Mouse (Mus musculus): ENCODE results near the gene Med13l. TPM values are rescaled to one million over a fixed set of nuclear protein-coding genes. Genes with fewer than 3 reads are reported as not detected.
A peak's percentile ranks its signal among the peaks of the same experiment; 100 is the strongest.

Gene Med13l
- polyA plus RNA-seq, 1 experiment from 2014 or later: 11.2 TPM

DNA sequence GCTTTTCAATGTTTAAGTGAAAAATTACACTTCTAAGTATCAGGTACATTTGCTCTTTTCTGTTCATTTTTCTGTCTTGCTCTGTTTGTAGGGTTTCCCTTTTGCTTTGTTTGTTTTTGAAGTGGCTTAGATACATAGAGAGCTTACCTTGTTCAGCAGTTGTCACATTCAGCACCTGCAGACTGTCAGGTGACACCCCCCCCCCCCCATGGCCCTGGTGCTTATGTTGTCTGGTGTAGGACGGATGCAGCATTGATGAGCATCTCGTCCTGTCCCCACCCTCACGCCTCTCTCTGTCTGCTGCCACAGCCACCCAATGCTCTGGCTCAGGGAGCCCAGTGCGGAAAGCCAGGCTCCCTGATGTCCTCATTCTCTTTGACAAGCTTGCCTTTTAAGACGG lies 101.3 kb downstream of the Med13l start:
- H3K4me1 ChIP-seq: peaks cover 30% of the 10 kb centered on the region
- 76% methylated on average over 5 of the region's 5 CpGs for WGBS
- H3K9me3 ChIP-seq: no peaks in the 10 kb centered on the region

DNA sequence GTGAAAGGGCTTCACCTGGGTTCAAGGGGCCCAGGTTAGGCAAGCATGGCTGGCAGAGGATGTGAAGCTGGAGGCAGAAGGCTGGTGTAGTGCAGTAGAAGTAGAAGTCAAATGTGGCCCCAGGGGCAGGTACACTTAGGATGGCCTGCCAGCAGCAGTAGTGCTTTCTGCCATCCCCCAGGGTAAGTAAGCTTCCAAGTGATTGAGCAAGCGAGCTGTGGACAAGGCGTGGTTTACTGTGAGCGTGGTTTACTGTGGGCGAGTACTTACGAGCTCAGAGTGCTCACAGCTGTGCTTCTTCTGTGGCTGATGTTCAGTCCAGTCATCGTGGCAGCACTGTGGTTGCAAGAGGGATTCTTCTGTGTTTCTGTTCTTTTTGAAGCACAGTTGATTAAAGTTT lies 103.5 kb downstream of the Med13l start:
- Histone ChIP-seq H3K4me3 (no peak overlapping the region), H3K27me3 (ENCODE audit: poor library complexity, severe bottlenecking) (peaks cover 20% of the 10 kb centered on the region; the same call in 1 of the 2 replicates), H3K9me3 (no peaks in the 10 kb centered on the region), H3K27ac (no peak overlapping the region), H3K36me3 (replicated peaks) (peaks cover 4% of the 10 kb centered on the region), H3K4me1 (peaks cover 47% of the 10 kb centered on the region)
- WGBS: 89% methylated on average over 6 of the region's 6 CpGs
- no peak for DNase-seq (ENCODE audit: extremely low spot score, low spot score)

More for the DNA sequence above, 101.3 kb downstream of the Med13l start:
- H3K36me3 ChIP-seq (replicated peaks): peaks cover 4% of the 10 kb centered on the region
- H3K4me3 ChIP-seq: no peak overlapping the region
- DNase-seq (ENCODE audit: extremely low spot score, low spot score): no peak
- no peak overlapping the region for H3K27ac ChIP-seq
- peaks cover 9% of the 10 kb centered on the region; the same call in 1 of the 2 replicates for H3K27me3 ChIP-seq (ENCODE audit: poor library complexity, severe bottlenecking)

DNA sequence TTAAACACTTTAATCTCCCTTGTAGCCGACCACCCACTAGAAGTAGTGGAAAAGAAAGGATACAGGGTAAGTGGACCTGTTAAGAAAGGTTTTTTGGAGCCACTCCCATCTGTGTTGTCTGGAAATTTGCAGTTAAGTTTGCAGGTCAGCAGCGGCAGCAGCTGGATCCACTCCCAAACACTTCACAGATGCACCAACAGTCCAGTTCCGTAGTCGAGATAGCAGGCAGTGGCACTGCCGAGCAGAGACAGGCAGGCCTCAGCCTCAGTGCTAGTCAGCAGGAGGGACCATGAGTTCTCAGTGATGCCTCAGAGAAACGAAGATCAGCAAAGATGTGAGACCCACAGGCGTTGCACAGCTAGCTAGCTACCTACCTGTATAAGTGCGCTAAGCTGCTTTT lies 104.5 kb downstream of the Med13l start:
- Histone ChIP-seq H3K4me3 (no peak overlapping the region), H3K36me3 (replicated peaks) (peaks cover 4% of the 10 kb centered on the region), H3K27ac (no peak overlapping the region), H3K27me3 (ENCODE audit: poor library complexity, severe bottlenecking) (peaks cover 25% of the 10 kb centered on the region), H3K9me3 (no peaks in the 10 kb centered on the region), H3K4me1 (peaks cover 52% of the 10 kb centered on the region)
- WGBS: 91% methylated on average over 8 of the region's 8 CpGs
- DNase-seq (ENCODE audit: extremely low spot score, low spot score): no peak

DNA sequence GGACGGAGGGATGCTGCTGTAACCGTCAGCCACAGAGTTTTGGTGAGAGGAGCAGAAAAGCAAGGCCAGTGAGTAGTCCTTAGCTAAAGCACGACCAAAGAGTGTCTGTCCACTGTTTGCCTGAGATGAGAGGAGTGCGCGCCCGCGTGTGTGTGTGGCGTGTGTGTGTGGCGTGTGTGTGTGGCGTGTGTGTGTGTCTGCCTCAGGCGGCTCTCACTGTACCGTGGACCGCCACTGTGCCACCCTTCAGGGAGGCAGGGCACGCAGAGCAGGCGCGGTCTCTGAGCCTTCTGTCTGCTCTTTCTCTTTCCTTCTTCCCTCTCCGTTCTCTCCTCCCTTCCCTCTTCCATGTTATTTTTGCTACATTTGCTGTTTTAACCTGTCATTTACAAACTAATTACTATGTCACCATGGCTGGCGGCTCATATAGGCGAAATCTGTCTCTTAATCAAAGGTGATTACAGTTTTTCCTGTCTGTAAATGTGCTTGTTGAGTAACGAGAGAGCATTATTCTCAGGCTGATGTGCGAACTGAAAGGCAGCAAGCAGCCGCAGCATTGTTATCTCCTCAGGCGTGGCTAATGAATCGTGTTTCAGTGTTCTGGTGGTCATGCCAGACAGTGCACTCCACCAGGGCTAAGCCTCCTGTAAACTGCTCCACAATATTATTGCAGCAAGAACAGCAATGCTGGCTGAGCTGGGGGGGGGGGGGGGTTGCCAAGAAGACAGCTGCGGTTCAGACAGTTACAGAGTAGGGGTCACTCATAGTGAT lies 106.1 kb downstream of the Med13l start:
- H3K9me3 ChIP-seq: no peaks in the 10 kb centered on the region
- 44% methylated on average over 25 of the region's 25 CpGs for WGBS
- H3K36me3 ChIP-seq (replicated peaks): peaks cover 4% of the 10 kb centered on the region
- H3K4me3 ChIP-seq: peak overlapping the region; percentile 39
- peaks cover 67% of the 10 kb centered on the region for H3K4me1 ChIP-seq
- H3K27me3 ChIP-seq (ENCODE audit: poor library complexity, severe bottlenecking): peaks cover 34% of the 10 kb centered on the region
- peak; percentile 62 for DNase-seq (ENCODE audit: extremely low spot score, low spot score)
- H3K27ac ChIP-seq: peak overlapping the region; percentile 78

DNA sequence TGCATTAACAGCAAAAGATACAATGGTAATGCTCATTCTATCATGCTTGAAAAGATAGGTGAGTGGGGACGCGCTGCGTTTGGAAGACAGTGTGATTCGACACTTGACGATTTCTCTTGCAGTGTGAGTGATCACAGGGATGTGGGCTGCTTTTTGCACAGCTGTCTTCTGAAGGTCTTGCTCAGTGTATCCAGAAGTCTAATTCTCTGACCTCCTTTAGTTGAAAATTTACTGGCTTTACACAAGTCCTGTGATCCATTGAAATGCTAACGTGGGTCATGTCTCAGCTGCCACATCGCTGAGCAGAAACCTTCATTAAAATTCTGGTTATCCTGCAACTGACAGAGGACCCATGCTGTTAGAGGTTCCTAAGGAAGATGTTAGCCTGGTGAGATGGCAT lies 107.4 kb downstream of the Med13l start:
- Histone ChIP-seq H3K4me3 (no peak overlapping the region), H3K9me3 (no peaks in the 10 kb centered on the region), H3K36me3 (replicated peaks) (peaks cover 4% of the 10 kb centered on the region), H3K27ac (no peak overlapping the region), H3K4me1 (peaks cover 79% of the 10 kb centered on the region), H3K27me3 (ENCODE audit: poor library complexity, severe bottlenecking) (peaks cover 42% of the 10 kb centered on the region)
- WGBS: 41% methylated on average over 7 of the region's 7 CpGs
- no peak for DNase-seq (ENCODE audit: extremely low spot score, low spot score)

DNA sequence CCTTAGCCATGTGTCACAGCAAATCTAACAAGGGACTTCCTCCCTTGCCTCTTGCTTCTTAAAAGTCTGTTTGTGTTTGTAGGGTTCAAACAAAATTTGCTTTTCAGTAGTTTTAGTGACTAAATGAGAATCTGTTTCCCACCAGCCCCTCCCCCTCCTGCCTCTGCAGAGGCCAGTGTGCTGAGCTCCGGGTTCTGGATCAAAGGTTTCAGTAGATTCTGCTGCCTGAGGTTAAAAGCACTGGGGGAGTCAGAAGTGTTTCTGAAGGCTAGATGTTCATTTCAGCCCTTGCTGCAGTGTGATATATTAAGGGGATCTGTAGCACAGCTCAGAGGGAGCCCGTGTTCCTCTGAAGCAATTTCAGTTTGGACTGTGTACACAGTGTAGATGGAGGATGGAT lies 108.5 kb downstream of the Med13l start:
- H3K27ac ChIP-seq: no peak overlapping the region
- WGBS: 19% methylated on average over 2 of the region's 2 CpGs
- no peak for DNase-seq (ENCODE audit: extremely low spot score, low spot score)
- no peaks in the 10 kb centered on the region for H3K9me3 ChIP-seq
- H3K36me3 ChIP-seq (replicated peaks): peaks cover 4% of the 10 kb centered on the region
- peaks cover 42% of the 10 kb centered on the region for H3K27me3 ChIP-seq (ENCODE audit: poor library complexity, severe bottlenecking)
- H3K4me1 ChIP-seq: peaks cover 90% of the 10 kb centered on the region
- H3K4me3 ChIP-seq: no peak overlapping the region; the same call in 1 of the 2 replicates

DNA sequence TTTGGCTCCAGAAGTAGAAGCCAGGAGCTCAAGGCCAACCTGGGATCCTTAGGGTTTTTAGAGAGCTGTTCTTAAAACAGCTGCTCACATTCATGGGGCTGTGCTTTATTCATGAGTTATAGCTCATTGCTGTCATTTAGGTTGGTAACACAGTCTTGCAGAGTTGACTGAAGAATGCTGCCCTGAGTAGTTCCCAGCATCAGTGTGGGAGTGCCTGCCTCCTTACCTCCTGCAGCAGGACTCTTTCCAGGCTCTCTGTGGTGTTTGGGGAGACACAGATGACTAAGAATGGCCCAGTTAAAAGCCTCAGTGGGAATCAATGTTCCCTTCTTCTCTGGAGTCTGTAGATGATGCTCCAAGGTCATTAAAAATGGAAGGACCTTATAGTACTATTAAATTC lies 111.6 kb downstream of the Med13l start:
- Histone ChIP-seq H3K4me1 (peaks cover 91% of the 10 kb centered on the region), H3K4me3 (no peak overlapping the region), H3K27ac (no peak overlapping the region), H3K27me3 (ENCODE audit: poor library complexity, severe bottlenecking) (peaks cover 51% of the 10 kb centered on the region), H3K36me3 (replicated peaks) (peaks cover 4% of the 10 kb centered on the region), H3K9me3 (no peaks in the 10 kb centered on the region)
- DNase-seq (ENCODE audit: extremely low spot score, low spot score): no peak

DNA sequence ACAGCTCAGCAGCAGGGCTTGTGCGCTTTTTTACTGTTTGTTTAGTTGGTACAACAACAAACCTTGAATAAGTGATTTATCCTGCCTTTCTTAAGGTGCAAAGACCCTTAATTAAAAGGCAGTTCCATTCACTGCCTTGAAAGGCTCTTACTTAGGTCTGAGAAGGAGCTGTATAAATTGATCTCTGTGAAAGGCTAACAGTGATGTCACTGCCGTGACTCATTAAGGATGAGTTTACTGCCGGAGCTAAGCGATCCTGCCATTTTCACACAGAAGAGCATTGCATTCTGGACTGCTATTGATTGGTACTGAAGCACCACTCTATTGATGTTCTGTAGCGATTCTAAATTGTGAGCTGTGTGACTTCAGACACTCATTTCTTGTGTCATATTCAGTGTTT lies 113.4 kb downstream of the Med13l start:
- WGBS: 27% methylated on average over 5 of the region's 5 CpGs

DNA sequence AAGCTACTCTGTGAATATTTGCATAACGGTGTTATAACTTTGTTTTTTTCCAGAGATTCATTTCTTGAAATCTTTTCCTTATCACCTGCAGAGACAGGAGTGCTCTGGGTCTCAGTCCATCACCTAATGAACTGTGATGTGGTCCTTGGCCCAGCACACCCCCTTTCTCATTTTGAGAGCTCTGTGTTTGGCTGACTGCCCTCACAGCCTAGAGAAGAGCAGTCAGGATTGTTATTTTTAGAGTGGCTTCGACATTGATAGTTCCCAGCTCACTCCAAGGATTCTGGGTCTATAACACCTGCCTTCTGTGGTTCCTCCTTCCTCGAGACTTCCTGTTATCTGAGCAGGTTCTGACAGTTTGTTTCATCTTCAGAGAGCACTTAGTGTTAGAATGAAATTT lies 113.8 kb downstream of the Med13l start:
- no peak overlapping the region for H3K4me3 ChIP-seq
- H3K27ac ChIP-seq: no peak overlapping the region
- no peak for DNase-seq (ENCODE audit: extremely low spot score, low spot score)
- H3K36me3 ChIP-seq (replicated peaks): peaks cover 4% of the 10 kb centered on the region
- peaks cover 37% of the 10 kb centered on the region for H3K27me3 ChIP-seq (ENCODE audit: poor library complexity, severe bottlenecking)
- H3K9me3 ChIP-seq: no peaks in the 10 kb centered on the region
- WGBS: 74% methylated on average over 3 of the region's 3 CpGs
- H3K4me1 ChIP-seq: peaks cover 69% of the 10 kb centered on the region

More for the DNA sequence above, 113.4 kb downstream of the Med13l start:
- peak overlapping the region; percentile 16; the same call in 1 of the 2 replicates for H3K4me3 ChIP-seq
- H3K27ac ChIP-seq: 0 out of 2 replicates have a peak overlapping the region, but pooled peaks have one; percentile 20
- H3K27me3 ChIP-seq (ENCODE audit: poor library complexity, severe bottlenecking): peaks cover 41% of the 10 kb centered on the region
- no peak for DNase-seq (ENCODE audit: extremely low spot score, low spot score)
- peaks cover 4% of the 10 kb centered on the region for H3K36me3 ChIP-seq (replicated peaks)
- H3K4me1 ChIP-seq: peaks cover 73% of the 10 kb centered on the region
- H3K9me3 ChIP-seq: no peaks in the 10 kb centered on the region

DNA sequence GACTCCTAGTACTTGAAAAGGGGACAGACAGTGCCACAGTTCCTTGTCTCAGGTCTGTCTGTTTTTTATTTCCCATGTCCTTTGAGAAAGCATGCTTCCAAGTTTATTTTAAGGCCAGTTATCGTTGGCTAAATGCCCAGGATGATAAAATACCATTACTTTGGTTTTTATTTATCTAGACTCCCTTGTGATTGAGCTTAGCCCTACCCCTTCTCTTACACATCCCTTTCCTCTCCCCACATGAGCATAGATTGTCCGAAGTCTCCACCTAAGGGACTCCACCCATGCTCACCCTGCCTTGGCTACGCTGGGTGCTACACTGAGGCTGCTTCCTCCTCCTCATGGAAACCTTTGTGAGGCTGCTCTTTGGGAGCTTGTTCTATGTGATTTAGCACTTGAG lies 115.2 kb downstream of the Med13l start:
- Histone ChIP-seq H3K4me1 (peaks cover 55% of the 10 kb centered on the region), H3K9me3 (no peaks in the 10 kb centered on the region)
- 90% methylated on average over 3 of the region's 3 CpGs for WGBS

DNA sequence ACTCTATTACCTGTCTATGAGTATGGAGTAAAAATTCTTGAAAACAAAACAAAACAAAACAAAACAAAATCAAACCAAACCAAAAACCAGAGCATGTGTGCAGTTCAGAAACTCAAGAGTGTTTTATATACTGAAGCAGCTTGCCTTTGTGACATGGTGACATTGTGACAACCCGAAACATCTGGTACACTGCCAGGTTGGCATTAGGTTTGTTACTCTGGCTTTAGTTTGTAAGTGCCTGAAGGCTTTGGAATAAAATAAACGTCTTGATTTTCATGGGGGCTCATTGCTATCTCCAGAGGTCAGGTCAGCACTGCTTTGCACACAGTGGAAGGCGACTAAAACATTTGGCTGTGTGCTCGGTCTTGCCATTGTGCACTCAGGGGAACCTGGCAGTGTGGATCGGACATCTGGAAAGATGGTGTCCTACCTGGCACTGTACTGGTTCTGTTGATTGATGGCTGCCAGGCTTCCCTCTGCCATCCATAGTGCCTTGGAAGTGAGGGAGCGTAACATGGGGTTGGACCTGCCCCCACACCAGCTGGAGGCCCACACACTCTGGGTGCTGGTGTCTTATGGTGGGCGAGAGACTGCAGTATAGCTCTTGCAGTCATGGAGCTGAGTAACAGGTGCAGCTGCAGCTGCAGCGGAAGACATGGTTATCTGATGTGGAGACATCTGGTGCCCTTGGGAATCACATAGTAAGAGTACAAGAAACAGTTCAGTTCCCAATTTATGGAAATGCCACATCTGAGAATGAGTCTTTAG lies 115.9 kb downstream of the Med13l start:
- peaks cover 48% of the 10 kb centered on the region for H3K4me1 ChIP-seq
- no peak overlapping the region for H3K4me3 ChIP-seq
- no peak for DNase-seq (ENCODE audit: extremely low spot score, low spot score)
- 86% methylated on average over 8 of the region's 8 CpGs for WGBS
- H3K9me3 ChIP-seq: no peaks in the 10 kb centered on the region
- H3K36me3 ChIP-seq (replicated peaks): peaks cover 13% of the 10 kb centered on the region
- H3K27ac ChIP-seq: no peak overlapping the region
- peaks cover 29% of the 10 kb centered on the region for H3K27me3 ChIP-seq (ENCODE audit: poor library complexity, severe bottlenecking)

More for the DNA sequence above, 115.2 kb downstream of the Med13l start:
- Histone ChIP-seq H3K27ac (no peak overlapping the region), H3K4me3 (no peak overlapping the region), H3K36me3 (replicated peaks) (peaks cover 7% of the 10 kb centered on the region), H3K27me3 (ENCODE audit: poor library complexity, severe bottlenecking) (peaks cover 33% of the 10 kb centered on the region)
- no peak for DNase-seq (ENCODE audit: extremely low spot score, low spot score)

DNA sequence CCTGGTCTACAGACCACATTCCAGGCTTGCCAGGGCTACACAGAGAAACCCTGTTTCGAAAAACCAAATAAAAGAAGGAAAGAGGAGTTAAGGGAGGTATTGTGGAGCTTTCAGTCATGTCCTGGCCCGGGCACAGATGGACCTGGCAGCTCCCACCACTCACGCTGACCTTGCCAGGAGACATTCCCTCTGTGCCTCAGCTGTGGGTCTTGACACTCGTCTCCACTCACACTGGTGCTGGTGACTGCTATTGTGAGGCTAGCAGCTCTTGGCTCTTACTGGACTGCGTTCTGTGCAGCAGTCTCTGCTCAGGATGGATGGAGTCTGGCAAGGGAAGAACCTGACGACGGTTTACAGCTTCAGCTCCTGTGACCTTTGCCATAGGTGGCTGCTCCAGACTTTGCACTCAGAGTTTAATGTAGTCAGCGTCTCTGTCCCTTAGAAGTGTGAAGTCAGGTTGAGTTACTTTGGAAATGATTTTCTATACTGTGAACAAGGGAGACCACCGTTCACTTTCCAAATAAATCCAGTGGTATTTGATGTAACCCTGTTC lies 118.9 kb downstream of the Med13l start:
- H3K4me1 ChIP-seq: peaks cover 18% of the 10 kb centered on the region
- peaks cover 29% of the 10 kb centered on the region for H3K36me3 ChIP-seq (replicated peaks)
- H3K27me3 ChIP-seq (ENCODE audit: poor library complexity, severe bottlenecking): peaks cover 18% of the 10 kb centered on the region
- H3K4me3 ChIP-seq: no peak overlapping the region
- DNase-seq (ENCODE audit: extremely low spot score, low spot score): no peak
- WGBS: 90% methylated on average over 9 of the region's 9 CpGs
- H3K27ac ChIP-seq: no peak overlapping the region
- no peaks in the 10 kb centered on the region for H3K9me3 ChIP-seq

DNA sequence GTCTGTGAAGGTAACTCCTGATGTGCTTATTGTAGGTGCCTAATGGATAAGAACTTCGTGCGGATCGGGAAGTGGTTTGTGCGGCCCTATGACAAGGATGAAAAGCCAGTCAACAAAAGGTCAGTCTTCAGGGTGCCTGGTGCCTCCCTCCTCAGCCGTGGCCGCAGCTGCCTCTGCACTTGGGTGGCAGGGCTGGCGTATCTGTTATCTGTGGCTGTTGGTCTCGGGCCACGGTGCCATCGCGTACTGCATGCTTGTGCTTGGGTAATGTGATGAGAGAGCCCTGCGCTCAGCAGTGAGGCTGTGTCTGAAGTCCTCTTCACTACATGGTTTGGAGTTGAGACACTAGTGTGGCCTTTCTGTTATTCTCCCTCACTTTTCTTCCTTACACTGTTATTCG lies 120.4 kb downstream of the Med13l start:
- peaks cover 7% of the 10 kb centered on the region; the same call in 1 of the 2 replicates for H3K27me3 ChIP-seq (ENCODE audit: poor library complexity, severe bottlenecking)
- DNase-seq (ENCODE audit: extremely low spot score, low spot score): no peak
- no peak overlapping the region for H3K4me3 ChIP-seq
- H3K36me3 ChIP-seq (replicated peaks): peaks cover 31% of the 10 kb centered on the region
- no peak overlapping the region for H3K27ac ChIP-seq
- peaks cover 9% of the 10 kb centered on the region; the same call in 1 of the 2 replicates for H3K4me1 ChIP-seq
- H3K9me3 ChIP-seq: no peaks in the 10 kb centered on the region
- WGBS: 95% methylated on average over 13 of the region's 13 CpGs

All from forebrain, embryonic 10.5 days (tissue).